Mouse (Mus musculus) testis, adult 2 months (tissue): ENCODE measurements around the gene Rictor.

Source experiments
- CTCF ChIP-seq: fragments of 200-500 bp; IDR thresholded peaks from 2 replicates; pipeline ENCODE4 v1.5.1; 2012; ENCODE audit warnings: low read depth, mild to moderate bottlenecking, inconsistent platforms, low read length, moderate library complexity; ENCODE audit not compliant: control insufficient read depth, insufficient read depth, insufficient replicate concordance
- POLR2A ChIP-seq: fragments of 200-500 bp; IDR thresholded peaks from 2 replicates; pipeline ENCODE4 v1.6.1; 2012; ENCODE audit warnings: low read depth, mild to moderate bottlenecking, inconsistent platforms, low read length, moderate library complexity; ENCODE audit not compliant: control insufficient read depth

- TF ChIP-seq CTCF (no peak), POLR2A (no peak)
Observed at GRCm38 (mm10) chr15:6743723-6744122, 35.5 kb downstream of the Rictor start.
